Mouse (Mus musculus): Measurements from ENCODE around the gene Parg. TPM values are rescaled to one million over a fixed set of nuclear protein-coding genes. Genes with fewer than 3 reads are reported as not detected.

The Parg gene
- 10 to 100 TPM; 39.2 to 47.4 TPM for total RNA-seq (2021)
- long read RNA-seq, full-length matches to known transcripts: 61 of 82 reads
- long read RNA-seq, partial matches to known transcripts: 7 of 82 reads
- long read RNA-seq, other reads (novel, unspliced or antisense): 14 of 82 reads

GRCm38 (mm10) chr14:32201791-32202451 is at the start of gene Parg, which contains the start of gene Timm23:
Gene Parg (plus strand): TSS chr14:32201949.
Gene Timm23 (minus strand): TSS chr14:32201898.
- peak; percentile 86 to 92 for DNase-seq (ENCODE audit: low spot score in 2 of 2)

DNA sequence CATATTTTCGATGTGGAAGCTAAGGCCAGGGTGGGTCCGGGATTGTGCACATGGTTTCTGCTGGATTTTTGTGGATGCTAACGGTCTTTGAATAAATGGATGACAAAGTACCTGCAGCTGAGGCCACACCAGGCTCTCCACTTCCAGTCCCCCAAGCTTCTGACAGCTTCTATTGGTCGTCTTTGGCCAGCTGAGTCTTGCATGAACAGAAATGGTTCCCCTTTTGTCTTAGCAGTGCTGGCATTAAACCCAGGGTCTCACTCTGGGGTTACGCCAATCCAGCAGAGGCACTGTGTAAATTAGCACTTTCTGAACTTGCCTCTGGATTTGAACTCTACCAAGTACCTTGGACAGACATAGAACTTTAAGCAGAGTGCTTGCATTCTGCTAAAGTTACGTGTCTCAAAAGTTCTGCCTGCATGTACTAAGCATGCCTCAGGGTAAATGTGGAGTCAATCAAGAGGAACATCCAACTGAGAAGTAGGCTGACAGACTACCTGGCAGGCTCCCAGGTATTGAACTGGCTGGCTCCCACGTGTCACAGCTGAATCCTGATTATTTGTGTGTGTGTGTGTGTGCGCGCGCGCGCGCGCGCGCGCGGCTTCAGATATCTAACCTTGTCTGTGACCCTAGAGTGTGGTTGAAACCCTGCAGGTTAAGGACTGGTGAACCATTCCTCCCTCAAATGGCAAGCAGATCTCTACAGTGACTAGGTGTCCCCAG is 49.3 kb upstream of the Parg start:
- no peak for DNase-seq (ENCODE audit: low spot score in 2 of 2)

DNA sequence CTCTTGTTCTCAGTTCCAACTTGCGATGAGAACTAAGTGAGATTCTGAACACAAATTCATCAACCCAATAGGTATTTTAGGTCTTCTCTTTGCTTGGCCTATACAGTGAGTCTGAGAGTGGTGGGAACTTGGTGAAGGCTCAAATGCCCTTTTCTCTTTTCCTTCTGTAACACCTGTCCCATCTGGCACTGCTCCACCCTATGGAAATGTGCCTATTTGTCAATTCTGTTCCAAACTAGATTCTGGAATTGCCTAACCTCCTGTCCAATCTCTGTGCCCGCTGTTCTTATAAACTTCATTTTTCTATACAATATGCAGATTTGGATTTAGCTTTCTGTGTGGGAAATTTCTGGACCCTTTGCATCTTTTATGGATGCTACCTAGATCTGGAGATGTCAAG is 48.6 kb upstream of the Parg start:
- DNase-seq (ENCODE audit: low spot score in 2 of 2): no peak

DNA sequence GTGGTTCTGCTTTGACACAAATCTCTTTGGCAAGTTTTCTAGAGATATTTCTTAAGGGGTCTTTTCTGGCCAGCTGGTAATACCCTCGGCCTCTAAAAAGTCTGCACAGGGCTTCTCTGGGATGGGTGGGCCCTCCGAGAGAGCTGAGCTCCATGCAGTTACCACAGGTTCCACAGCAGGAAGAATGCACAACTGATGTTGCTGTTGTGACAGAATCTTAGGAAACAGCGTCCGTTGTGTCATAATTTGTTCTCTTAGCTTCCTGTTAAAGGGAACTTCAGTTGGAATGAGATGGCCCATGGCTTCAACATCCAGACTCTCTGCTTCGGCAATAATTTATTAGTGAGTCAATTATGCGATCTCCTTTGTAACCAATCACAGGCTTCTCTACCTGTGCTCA is 47.0 kb upstream of the Parg start:
- DNase-seq (ENCODE audit: low spot score in 2 of 2): no peak

GRCm38 (mm10) chr14:32159150-32159670 is 42.5 kb upstream of the Parg start:
- DNase-seq (ENCODE audit: low spot score in 2 of 2): no peak

- DNase-seq (ENCODE audit: low spot score in 2 of 2): peak; percentile 96 to 99
Measured at GRCm38 (mm10) chr14:32159690-32160246, 42.0 kb upstream of the Parg start, which contains the start of gene Ncoa4. Gene Ncoa4 (plus strand): TSS chr14:32159865.

- DNase-seq (ENCODE audit: low spot score in 2 of 2): no peak
Measured at GRCm38 (mm10) chr14:32160563-32160962, 41.2 kb upstream of the Parg start.

GRCm38 (mm10) chr14:32161090-32161885 is 40.5 kb upstream of the Parg start:
- DNase-seq (ENCODE audit: low spot score in 2 of 2): no peak

GRCm38 (mm10) chr14:32162231-32162630 is 39.5 kb upstream of the Parg start:
- DNase-seq (ENCODE audit: low spot score in 2 of 2): no peak

DNA sequence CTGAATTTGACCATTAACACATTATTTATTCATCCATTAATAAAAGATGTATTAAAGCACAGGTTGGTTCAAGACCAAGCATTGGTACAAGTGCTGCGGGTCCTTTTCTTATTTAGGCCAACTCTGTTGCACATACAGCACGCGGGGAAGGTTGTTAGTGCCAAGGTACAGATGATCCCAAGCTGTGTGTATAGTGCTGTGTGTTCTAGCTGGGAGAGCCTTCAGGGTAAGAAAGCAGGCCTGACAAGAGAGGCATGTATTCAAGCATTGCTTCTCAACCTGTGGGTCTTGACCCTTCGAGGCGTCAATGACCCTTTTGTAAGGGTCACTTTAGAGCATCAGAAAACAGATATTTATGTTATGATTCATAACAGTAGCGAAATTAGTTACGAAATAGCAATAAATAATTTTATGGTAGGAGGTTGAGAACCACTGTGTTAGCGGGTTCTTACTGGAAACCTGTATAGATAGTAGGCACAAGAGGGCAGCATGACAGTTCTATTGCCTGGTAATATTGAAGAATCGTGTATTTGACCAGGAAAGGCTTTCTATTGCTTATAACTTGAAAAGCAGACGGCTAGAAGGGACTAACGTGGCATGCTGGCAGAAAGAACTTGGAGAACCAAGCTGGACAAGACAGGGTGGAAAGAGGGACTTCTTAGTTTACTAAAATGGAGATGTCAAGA is 38.4 kb upstream of the Parg start:
- DNase-seq (ENCODE audit: low spot score in 2 of 2): no peak

GRCm38 (mm10) chr14:32164173-32165051 is 37.3 kb upstream of the Parg start:
- DNase-seq (ENCODE audit: low spot score in 2 of 2): no peak

DNA sequence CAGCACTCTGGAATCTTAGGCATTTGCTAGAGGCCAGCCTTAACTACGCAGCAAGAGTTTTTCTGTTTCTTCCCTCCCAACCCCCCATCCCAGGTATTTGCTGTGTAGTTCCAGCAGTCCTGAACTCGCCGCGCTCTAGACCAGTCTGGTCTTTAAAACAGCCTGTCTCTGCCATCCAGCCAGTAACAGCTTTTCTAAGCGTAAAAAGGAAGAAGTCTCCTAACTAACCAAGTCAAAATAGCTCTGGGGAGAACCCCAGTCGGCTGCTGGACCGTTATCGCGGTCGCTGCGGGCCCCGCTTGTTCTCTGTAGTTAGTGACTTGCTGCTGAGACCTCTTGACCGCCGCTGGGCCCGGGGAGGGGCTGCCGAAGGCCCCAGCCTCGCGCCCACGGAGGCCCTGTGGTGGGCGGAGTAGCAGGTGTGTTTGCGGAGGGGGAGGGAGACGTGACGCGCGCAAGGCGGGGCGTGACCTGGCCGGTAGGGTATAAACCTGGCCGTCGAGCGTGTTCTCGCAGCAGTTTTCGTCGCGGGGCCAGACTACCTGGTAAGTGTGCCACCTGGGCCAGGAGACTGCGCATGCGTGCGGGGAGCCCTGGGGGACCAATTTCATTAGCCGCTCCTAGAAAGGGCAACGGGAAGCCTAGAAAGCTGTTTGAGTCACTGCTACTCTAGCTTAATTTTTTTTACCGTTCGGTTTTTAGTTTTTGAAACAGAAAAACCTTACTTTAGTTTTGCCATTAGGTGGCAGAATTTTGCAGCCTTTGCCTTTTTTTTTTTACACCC is 36.3 kb upstream of the Parg start:
- DNase-seq (ENCODE audit: low spot score in 2 of 2): peak; percentile 15 to 34

DNA sequence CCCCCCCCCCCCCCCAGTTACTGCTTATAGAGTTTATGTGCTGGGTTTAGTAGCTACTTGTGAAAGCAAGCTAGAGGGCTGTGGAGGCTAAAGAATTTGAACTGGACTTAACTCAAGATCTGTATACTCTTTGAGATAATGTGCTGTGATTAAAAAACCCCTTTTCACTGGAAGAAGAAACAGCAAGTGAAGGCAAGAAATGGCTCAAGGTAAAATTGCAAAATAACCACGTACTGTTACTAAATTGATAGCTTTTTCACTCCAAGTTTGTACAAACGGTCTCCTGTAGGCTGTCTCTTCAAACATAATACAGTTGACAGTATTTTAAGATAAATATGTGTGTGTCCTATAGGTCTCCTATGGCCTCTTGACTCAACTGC is 35.7 kb upstream of the Parg start:
- DNase-seq (ENCODE audit: low spot score in 2 of 2): no peak

DNA sequence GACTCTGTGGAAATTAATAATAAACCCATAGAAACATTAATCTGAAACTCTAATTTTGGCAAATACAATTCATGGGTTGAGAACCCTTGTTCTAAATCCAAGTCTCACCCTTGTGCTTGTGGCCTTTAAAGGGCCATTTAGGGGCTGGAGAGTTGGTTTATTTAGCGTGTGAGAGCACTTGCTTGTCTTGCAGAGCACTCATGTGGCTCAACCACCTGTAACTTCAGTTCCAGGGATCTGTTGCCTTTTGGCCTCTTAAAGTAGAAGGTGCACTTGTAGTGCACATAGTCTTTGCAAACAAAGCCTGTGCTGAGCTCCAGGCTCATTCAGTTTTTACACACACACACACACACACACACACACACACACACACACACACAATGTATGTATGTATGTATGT is 34.9 kb upstream of the Parg start:
- DNase-seq (ENCODE audit: low spot score in 2 of 2): no peak

DNA sequence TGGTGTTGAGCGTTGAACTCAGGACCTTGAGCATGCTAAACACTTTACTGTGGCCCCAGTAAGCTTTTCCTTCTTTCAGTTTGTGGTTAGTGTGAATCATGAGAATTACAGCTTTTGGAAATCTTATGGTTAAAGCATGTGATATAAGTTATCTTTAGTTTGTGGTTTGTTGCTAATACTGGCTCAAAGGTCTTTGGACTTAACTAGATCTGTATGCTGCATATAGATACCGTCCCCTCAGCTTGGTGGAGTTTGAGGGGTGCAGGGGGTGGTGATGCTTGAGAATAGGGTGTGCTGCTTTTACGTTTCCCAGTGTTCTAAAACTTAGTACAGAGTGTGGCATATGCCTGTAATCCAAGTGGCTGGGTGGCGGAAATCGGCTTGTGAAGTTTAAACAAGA is 34.4 kb upstream of the Parg start:
- no peak for DNase-seq (ENCODE audit: low spot score in 2 of 2)

- DNase-seq (ENCODE audit: low spot score in 2 of 2): no peak
Measured at GRCm38 (mm10) chr14:32168653-32169231, 33.0 kb upstream of the Parg start.

GRCm38 (mm10) chr14:32170137-32170536 is 31.6 kb upstream of the Parg start:
- DNase-seq (ENCODE audit: low spot score in 2 of 2): no peak

- DNase-seq (ENCODE audit: low spot score in 2 of 2): no peak
Measured at GRCm38 (mm10) chr14:32175310-32175709, 26.4 kb upstream of the Parg start.
